Mouse (Mus musculus) layer of hippocampus, adult 2 months (tissue): ENCODE results near the gene Cmya5. TPM values are rescaled to one million over a fixed set of nuclear protein-coding genes. Genes with fewer than 3 reads are reported as not detected.

ENCODE experiments used
- DNase-seq, 2 experiments: peaks; one replicate each; pipeline ENCODE4 v3.0.0; 2022; ENCODE audit warnings: low spot score in 2 of 2
- H3K27ac ChIP-seq: fragments of 200-600 bp; 2 replicates; pipeline ENCODE4 v1.8.1; 2022
- H3K4me3 ChIP-seq: fragments of 200-600 bp; 2 replicates; pipeline ENCODE4 v1.8.1; 2022; ENCODE audit warnings: mild to moderate bottlenecking
- CTCF ChIP-seq: fragments of 200-600 bp; conservative IDR thresholded peaks from 2 replicates; pipeline ENCODE4 v1.8.1; 2022; ENCODE audit warnings: antibody characterized with exemption, mild to moderate bottlenecking, moderate library complexity
- total RNA-seq, 2 experiments: library from RNA; stranded (reverse); gene quantifications; 2 replicates each; pipeline ENCODE4 v1.2.3; 2021

Cmya5 gene
- total RNA-seq, 2 experiments from 2014 or later = 3.4 to 3.5 TPM

DNA sequence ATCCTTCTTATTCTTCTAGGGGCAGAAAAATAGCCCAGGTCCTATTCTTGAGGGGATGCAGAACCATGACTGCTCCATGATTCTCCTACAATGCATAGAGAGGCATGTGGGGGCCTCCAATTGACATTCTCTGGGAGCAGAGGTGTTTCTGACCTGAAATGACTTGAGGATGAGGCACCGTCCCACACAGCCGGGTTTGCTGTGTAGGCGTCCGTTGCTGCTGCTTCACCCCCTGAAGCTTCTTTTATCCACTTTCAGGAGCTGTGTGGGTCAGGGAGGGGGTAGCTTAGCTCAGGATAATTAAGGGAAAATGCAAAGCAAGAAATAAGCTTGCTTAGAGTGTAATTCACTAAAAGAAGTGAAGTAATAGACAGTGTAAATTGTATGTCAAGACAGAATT, 115.2 kb downstream of the Cmya5 start:
- TF ChIP-seq CTCF = no peak
- no peak overlapping the region for H3K27ac ChIP-seq
- no peak for DNase-seq

DNA sequence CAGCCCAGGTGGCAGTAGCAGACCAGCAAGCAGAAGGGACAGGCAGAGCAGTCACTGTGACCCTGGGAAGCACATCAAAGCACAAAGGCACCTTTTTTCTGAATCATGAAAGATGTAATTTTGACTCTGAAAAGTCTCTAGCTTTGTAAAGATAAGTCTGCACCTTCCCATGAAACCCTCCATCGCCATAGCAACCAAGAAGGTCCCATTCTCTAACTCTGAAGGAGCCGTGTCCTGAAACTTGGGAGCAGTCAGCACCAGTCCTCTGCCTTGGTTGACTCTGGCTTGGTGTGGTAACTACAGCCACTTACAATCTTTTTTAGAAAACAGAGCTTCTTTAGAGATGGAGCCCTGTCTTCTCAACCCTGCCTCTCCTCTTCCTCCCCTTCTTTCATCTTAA, 119.7 kb downstream of the Cmya5 start:
- Histone ChIP-seq H3K4me3 (no peak overlapping the region), H3K27ac (no peak overlapping the region)
- no peak for TF ChIP-seq CTCF
- DNase-seq = no peak

More for the DNA sequence above, 115.2 kb downstream of the Cmya5 start:
- no peak overlapping the region for H3K4me3 ChIP-seq

GRCm38 (mm10) chr13:93022158-93022557, 122.4 kb downstream of the Cmya5 start:
- no peak for TF ChIP-seq CTCF
- DNase-seq = no peak
- Histone ChIP-seq H3K4me3 (no peak overlapping the region), H3K27ac (no peak overlapping the region)

DNA sequence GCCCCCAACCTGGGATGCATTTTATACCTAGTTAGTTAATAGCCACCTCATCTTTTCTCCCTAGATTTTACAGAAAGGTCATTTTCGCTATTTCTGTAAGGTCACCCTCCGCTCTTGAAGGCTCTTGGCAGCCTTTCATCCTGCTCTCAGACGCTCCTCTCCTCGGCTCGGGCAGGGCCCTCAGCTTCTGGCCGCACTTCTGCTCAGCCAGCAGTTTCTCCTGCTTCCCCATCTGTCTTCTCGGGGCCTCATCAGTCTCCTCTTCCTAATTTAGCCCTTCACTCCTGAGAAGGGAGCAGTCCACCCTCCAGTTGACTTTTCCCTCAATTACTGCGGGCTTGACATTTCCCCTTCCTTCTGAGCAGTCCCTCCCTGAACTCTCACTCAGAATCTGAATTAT, 131.6 kb downstream of the Cmya5 start:
- no peak for TF ChIP-seq CTCF
- no peak for DNase-seq
- Histone ChIP-seq H3K4me3 (no peak overlapping the region), H3K27ac (peak overlapping the region; percentile 58; the same call in 1 of the 2 replicates)

DNA sequence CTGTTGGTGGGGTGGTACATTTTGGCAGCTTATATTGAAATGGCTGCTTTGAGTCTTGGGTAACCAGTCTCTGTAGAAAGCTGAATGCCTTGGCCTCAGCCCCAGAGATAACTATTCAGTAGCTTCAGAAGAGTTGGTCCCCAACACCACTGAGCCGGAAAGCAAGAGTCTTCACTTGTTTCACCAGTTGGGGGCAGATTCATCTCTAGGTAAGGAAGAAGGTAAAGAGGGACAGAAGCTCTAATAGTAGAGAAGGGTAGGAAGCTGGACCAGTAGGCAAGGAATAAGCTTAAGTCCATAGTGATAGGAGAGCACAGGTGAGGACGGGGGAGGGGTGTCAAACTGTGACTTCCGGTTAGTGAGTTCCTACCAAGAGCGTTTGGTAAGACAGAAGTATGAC, 133.2 kb downstream of the Cmya5 start:
- no peak for TF ChIP-seq CTCF
- no peak for DNase-seq
- Histone ChIP-seq H3K27ac (peak overlapping the region; percentile 81; the same call in 1 of the 2 replicates), H3K4me3 (no peak overlapping the region)

- Histone ChIP-seq H3K27ac (peak overlapping the region; percentile 81), H3K4me3 (no peak overlapping the region)
- peak in 1 of 2 experiments; percentile 65 for DNase-seq
- no peak for TF ChIP-seq CTCF
Measured at GRCm38 (mm10) chr13:93010524-93010923, 134.0 kb downstream of the Cmya5 start.

DNA sequence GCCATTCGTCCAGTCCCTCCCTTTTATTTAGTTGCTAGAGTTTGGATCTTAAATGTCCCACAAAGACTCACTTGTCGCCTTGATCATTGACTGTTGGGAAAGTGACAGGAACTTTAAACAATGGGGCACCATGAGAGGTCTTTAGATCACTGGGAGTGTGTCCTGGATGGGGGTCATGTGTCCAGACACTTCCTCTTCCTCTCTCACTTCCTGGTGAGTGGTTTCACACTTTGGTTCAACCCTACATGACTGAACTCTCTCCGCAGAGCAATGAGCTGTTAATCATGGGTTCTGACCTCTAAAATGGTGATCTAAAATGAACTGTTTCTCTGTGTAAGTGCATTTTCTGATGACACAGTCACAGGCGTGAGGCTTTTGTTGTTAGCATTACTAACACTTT, 137.4 kb downstream of the Cmya5 start:
- no peak for DNase-seq
- no peak for TF ChIP-seq CTCF
- Histone ChIP-seq H3K27ac (no peak overlapping the region; the same call in 1 of the 2 replicates), H3K4me3 (no peak overlapping the region)

DNA sequence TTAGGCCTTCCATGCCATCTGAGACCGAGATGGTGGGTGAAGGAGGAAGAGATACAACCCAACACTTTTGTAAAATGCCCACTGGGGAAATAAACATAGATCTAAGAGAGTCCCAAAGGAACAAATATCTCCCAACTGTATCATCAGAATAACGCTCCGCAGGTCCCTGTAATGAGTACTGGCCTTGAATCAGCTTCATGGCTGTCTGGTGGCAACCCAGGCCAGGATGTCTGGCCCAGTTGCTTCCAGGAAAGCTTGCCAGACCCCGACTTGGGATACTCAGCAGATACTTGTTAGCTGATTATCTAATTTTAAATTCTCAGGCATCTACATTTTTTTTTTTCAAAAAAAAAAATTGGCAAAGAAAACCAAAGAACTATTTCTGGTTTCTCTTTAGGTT, 138.2 kb downstream of the Cmya5 start:
- Histone ChIP-seq H3K27ac (peak overlapping the region; percentile 78; the same call in 1 of the 2 replicates), H3K4me3 (no peak overlapping the region)
- TF ChIP-seq CTCF = no peak
- DNase-seq = no peak

DNA sequence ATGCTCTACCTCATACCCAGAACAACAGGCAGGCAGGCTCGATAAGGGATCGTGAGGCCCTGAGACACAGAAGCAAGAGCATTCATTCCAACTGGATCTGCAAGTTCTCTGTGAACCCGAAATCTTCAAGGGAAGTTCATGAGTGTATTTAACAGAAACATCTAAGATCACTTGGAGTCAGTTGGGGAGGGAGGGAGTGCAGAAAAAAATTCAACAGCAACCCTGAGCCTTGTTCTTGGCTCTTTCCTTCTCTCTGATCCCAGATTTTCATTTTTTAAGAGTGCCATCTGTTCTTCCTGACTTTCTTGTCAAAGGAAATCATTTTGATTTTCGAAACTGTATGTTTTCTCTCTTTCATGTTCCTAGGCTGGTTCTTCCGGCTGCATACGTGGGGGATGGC, 140.5 kb downstream of the Cmya5 start:
- peak overlapping the region; percentile 89 for H3K27ac ChIP-seq

DNA sequence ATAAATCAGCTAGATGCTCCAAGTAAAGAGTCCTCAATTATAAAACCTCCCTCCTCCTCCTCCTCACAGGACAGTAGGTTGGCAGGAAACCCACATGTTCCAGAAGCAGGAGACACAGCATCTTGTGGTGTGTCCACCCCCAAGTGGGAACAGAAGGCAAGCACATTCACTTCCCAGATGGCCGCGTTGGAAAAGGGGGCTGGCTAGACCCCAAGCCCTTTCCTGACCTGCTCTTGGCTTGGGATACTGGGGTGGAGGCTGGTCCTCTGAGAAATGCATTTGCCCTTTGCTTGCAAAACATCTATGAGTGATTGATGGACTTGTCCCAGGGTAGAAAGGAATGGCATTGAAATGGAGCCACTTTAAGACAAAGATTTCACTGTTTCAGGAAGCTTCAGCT, 142.1 kb downstream of the Cmya5 start:
- H3K27ac ChIP-seq = peak overlapping the region; percentile 89
- no peak overlapping the region for H3K4me3 ChIP-seq
- DNase-seq = no peak
- TF ChIP-seq CTCF = no peak

More for the DNA sequence above, 140.5 kb downstream of the Cmya5 start:
- no peak for TF ChIP-seq CTCF
- DNase-seq = peak in 1 of 2 experiments; percentile 55
- no peak overlapping the region for H3K4me3 ChIP-seq

GRCm38 (mm10) chr13:93000640-93001351, 143.7 kb downstream of the Cmya5 start:
- Histone ChIP-seq H3K27ac (peak overlapping the region; percentile 89), H3K4me3 (no peak overlapping the region)
- no peak for TF ChIP-seq CTCF
- peak in 1 of 2 experiments; percentile 53 for DNase-seq

DNA sequence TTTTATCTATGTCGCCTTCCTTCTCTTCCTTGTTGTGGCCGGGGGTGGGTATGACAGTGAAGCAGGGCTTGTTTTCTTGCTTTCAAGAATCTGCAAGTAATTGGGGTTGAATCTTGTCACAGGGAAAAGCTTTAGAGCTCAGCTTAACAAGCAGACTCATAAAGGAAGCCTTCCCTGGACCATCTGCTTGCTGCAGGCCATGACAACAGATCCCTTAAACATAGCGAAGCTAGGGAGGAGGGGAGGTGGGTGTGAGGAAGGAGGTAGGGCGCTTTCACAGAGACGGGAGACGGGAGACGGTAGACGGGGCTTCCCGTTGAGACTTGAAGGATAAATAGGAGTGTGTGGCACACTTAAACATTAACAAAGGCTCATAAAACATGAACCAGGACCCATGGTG, 144.7 kb downstream of the Cmya5 start:
- peak in 1 of 2 experiments; percentile 81 for DNase-seq
- no peak for TF ChIP-seq CTCF
- no peak overlapping the region for H3K4me3 ChIP-seq
- H3K27ac ChIP-seq = peak overlapping the region; percentile 89

DNA sequence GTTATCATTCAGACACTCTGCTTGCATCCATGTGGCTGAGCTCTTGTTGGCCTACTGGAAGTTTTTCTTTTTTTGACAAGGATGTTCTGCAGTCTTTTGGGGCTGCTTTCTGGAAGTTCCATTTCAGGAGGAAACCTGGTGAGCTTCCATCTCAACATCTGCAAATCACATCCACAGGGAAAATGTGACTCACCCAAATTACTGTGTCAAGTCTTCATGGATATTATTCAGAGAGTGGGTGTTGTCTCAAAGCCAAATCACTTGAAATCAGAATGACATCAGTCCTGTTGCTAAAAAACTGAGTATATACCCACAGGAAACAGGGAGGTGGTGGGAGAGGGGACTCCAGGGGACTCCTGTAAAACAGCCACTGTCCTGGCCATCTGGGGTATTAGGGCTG, 149.8 kb downstream of the Cmya5 start:
- no peak for DNase-seq
- Histone ChIP-seq H3K4me3 (no peak overlapping the region), H3K27ac (no peak overlapping the region)
- no peak for TF ChIP-seq CTCF

DNA sequence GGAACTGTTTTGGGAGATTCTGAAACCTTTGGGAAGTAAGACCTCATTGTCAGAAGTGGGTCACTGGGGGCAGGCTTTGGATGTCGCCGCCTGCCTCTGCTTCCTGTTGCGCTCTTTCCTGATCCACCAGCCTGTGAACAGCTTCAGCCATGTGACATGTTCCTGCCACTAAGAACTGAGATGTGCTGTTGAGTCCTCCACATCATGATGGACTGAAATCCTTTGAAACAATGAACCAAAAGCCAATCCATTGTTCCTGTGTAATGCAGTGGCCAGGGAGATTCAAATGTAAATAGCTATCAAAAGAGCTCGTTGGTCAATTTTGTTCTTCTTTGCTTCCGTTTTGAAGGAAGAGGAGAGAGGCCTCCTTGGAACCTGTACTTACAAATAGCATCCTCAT, 151.7 kb downstream of the Cmya5 start:
- Histone ChIP-seq H3K4me3 (no peak overlapping the region), H3K27ac (no peak overlapping the region)
- no peak for DNase-seq
- TF ChIP-seq CTCF = no peak

Other genes with a start within 250 kb of the Cmya5 start
- 10 to 100 TPM; 27.7 to 29.0 TPM for gene Tent2, start 47.7 kb upstream of the Cmya5 start, total RNA-seq
- 100 to 1,000 TPM; 163 to 171 TPM for gene Homer1, start 154.9 kb upstream of the Cmya5 start, total RNA-seq